Mouse (Mus musculus) thymus, postnatal 10 days (tissue): ENCODE measurements around the gene Osbp2.
A peak's percentile ranks its signal among the peaks of the same experiment; 100 is the strongest.

ENCODE experiments used
- DNase-seq, 2 experiments: peaks; one replicate each; pipeline ENCODE4 v3.0.0; 2021; ENCODE audit warnings: low spot score in 2 of 2

Osbp2 gene

GRCm38 (mm10) chr11:3862661-3863453 lies 846 bp downstream of the Osbp2 start:
- DNase-seq = no peak

- DNase-seq = no peak
Observed at GRCm38 (mm10) chr11:3860361-3860760, 3.3 kb downstream of the Osbp2 start.

- no peak for DNase-seq
Observed at GRCm38 (mm10) chr11:3859778-3860177, 3.9 kb downstream of the Osbp2 start.

GRCm38 (mm10) chr11:3857902-3858301 lies 5.8 kb downstream of the Osbp2 start:
- DNase-seq = no peak

- no peak for DNase-seq
Observed at GRCm38 (mm10) chr11:3855846-3856245, 7.9 kb downstream of the Osbp2 start.

- no peak for DNase-seq
Observed at GRCm38 (mm10) chr11:3854156-3854555, 9.5 kb downstream of the Osbp2 start.

GRCm38 (mm10) chr11:3853481-3854034 lies 10.1 kb downstream of the Osbp2 start:
- no peak for DNase-seq

GRCm38 (mm10) chr11:3853031-3853430 lies 10.7 kb downstream of the Osbp2 start:
- no peak for DNase-seq

- no peak for DNase-seq
Observed at GRCm38 (mm10) chr11:3851872-3852271, 11.8 kb downstream of the Osbp2 start.

GRCm38 (mm10) chr11:3850746-3851277 lies 12.9 kb downstream of the Osbp2 start:
- no peak for DNase-seq

GRCm38 (mm10) chr11:3850315-3850614 lies 13.4 kb downstream of the Osbp2 start:
- DNase-seq = no peak

- DNase-seq = no peak
Observed at GRCm38 (mm10) chr11:3849469-3850314, 14.0 kb downstream of the Osbp2 start.

- DNase-seq = no peak
Observed at GRCm38 (mm10) chr11:3846351-3846750, 17.4 kb downstream of the Osbp2 start.

- DNase-seq = no peak
Observed at GRCm38 (mm10) chr11:3843943-3844734, 19.6 kb downstream of the Osbp2 start.

- no peak for DNase-seq
Observed at GRCm38 (mm10) chr11:3835271-3835670, 28.4 kb downstream of the Osbp2 start.

GRCm38 (mm10) chr11:3834421-3835098 lies 29.1 kb downstream of the Osbp2 start:
- peak in 1 of 2 experiments; percentile 60 for DNase-seq

- no peak for DNase-seq
Observed at GRCm38 (mm10) chr11:3833544-3834420, 29.9 kb downstream of the Osbp2 start.

- DNase-seq = peak in 1 of 2 experiments; percentile 24
Observed at GRCm38 (mm10) chr11:3832193-3832901, 31.4 kb downstream of the Osbp2 start.

GRCm38 (mm10) chr11:3829736-3830135 lies 34.0 kb downstream of the Osbp2 start:
- DNase-seq = no peak
